Mouse (Mus musculus): Measurements from ENCODE around the gene Lrrc19. TPM values are rescaled to one million over a fixed set of nuclear protein-coding genes. Genes with fewer than 3 reads are reported as not detected.
"Not testable (repeated sequence)": the region's sequence is repeated elsewhere in the genome, so short reads cannot be mapped to it uniquely, and the experiment has no call there.

Lrrc19 gene
- polyA plus RNA-seq (2012; rRNA removed) = not detected in 2 replicates

- Histone ChIP-seq H3K4me3 (ENCODE audit: insufficient read depth, low read length) (no peak within 1 kb of the TSS), H3K4me1 (ENCODE audit: control insufficient read depth, insufficient read depth, low read length) (no peaks in the 10 kb centered on the region), H3K27ac (ENCODE audit: insufficient read depth, low read length) (no peak within 1 kb of the TSS)
- TF ChIP-seq POLR2A (IDR thresholded peaks at IDR 0.05; ENCODE audit: extremely low read depth, insufficient read depth, low read length) (no peak), CTCF (IDR thresholded peaks at IDR 0.05; ENCODE audit: extremely low read depth, insufficient read depth, low read length) (no peak)
Observed at GRCm38 (mm10) chr4:94649920-94650319, at the start of gene Lrrc19. Lrrc19 (minus strand) TSS chr4:94650144.

- no peak overlapping the region for H3K27ac ChIP-seq (ENCODE audit: insufficient read depth, low read length)
- H3K4me1 ChIP-seq (ENCODE audit: control insufficient read depth, insufficient read depth, low read length) = no peaks in the 10 kb centered on the region
- no peak overlapping the region for H3K4me3 ChIP-seq (ENCODE audit: insufficient read depth, low read length)
- TF ChIP-seq POLR2A (IDR thresholded peaks at IDR 0.05; ENCODE audit: extremely low read depth, insufficient read depth, low read length) (no peak), CTCF (IDR thresholded peaks at IDR 0.05; ENCODE audit: extremely low read depth, insufficient read depth, low read length) (no peak)
Observed at GRCm38 (mm10) chr4:94696368-94696767, 46.4 kb upstream of the Lrrc19 start.

GRCm38 (mm10) chr4:94692175-94692574 lies 42.2 kb upstream of the Lrrc19 start:
- Histone ChIP-seq H3K4me1 (ENCODE audit: control insufficient read depth, insufficient read depth, low read length) (no peaks in the 10 kb centered on the region), H3K4me3 (ENCODE audit: insufficient read depth, low read length) (no peak overlapping the region), H3K27ac (ENCODE audit: insufficient read depth, low read length) (no peak overlapping the region)
- TF ChIP-seq CTCF (IDR thresholded peaks at IDR 0.05; ENCODE audit: extremely low read depth, insufficient read depth, low read length) (no peak), POLR2A (IDR thresholded peaks at IDR 0.05; ENCODE audit: extremely low read depth, insufficient read depth, low read length) (no peak)

GRCm38 (mm10) chr4:94691078-94691477 lies 41.1 kb upstream of the Lrrc19 start:
- TF ChIP-seq CTCF (IDR thresholded peaks at IDR 0.05; ENCODE audit: extremely low read depth, insufficient read depth, low read length) = no peak
- TF ChIP-seq POLR2A (IDR thresholded peaks at IDR 0.05; ENCODE audit: extremely low read depth, insufficient read depth, low read length) = no peak

GRCm38 (mm10) chr4:94689804-94690203 lies 39.9 kb upstream of the Lrrc19 start:
- not testable (repeated sequence) for H3K4me3 ChIP-seq (ENCODE audit: insufficient read depth, low read length); H3K27ac ChIP-seq (ENCODE audit: insufficient read depth, low read length); H3K4me1 ChIP-seq (ENCODE audit: control insufficient read depth, insufficient read depth, low read length)

More at GRCm38 (mm10) chr4:94691078-94691477, 41.1 kb upstream of the Lrrc19 start:
- H3K4me3 ChIP-seq (ENCODE audit: insufficient read depth, low read length) = no peak overlapping the region
- H3K4me1 ChIP-seq (ENCODE audit: control insufficient read depth, insufficient read depth, low read length) = no peaks in the 10 kb centered on the region
- H3K27ac ChIP-seq (ENCODE audit: insufficient read depth, low read length) = no peak overlapping the region

- H3K27ac ChIP-seq (ENCODE audit: insufficient read depth, low read length) = no peak overlapping the region
- no peaks in the 10 kb centered on the region for H3K4me1 ChIP-seq (ENCODE audit: control insufficient read depth, insufficient read depth, low read length)
- TF ChIP-seq POLR2A (IDR thresholded peaks at IDR 0.05; ENCODE audit: extremely low read depth, insufficient read depth, low read length) (no peak), CTCF (IDR thresholded peaks at IDR 0.05; ENCODE audit: extremely low read depth, insufficient read depth, low read length) (no peak)
- no peak overlapping the region for H3K4me3 ChIP-seq (ENCODE audit: insufficient read depth, low read length)
Observed at GRCm38 (mm10) chr4:94683305-94683704, 33.4 kb upstream of the Lrrc19 start.

- TF ChIP-seq POLR2A (IDR thresholded peaks at IDR 0.05; ENCODE audit: extremely low read depth, insufficient read depth, low read length) (no peak), CTCF (IDR thresholded peaks at IDR 0.05; ENCODE audit: extremely low read depth, insufficient read depth, low read length) (no peak)
- H3K4me3 ChIP-seq (ENCODE audit: insufficient read depth, low read length) = no peak overlapping the region
- no peaks in the 10 kb centered on the region for H3K4me1 ChIP-seq (ENCODE audit: control insufficient read depth, insufficient read depth, low read length)
- no peak overlapping the region for H3K27ac ChIP-seq (ENCODE audit: insufficient read depth, low read length)
Observed at GRCm38 (mm10) chr4:94682029-94682428, 32.1 kb upstream of the Lrrc19 start.

GRCm38 (mm10) chr4:94681181-94681580 lies 31.2 kb upstream of the Lrrc19 start:
- no peak for TF ChIP-seq CTCF (IDR thresholded peaks at IDR 0.05; ENCODE audit: extremely low read depth, insufficient read depth, low read length)
- no peak for TF ChIP-seq POLR2A (IDR thresholded peaks at IDR 0.05; ENCODE audit: extremely low read depth, insufficient read depth, low read length)
- Histone ChIP-seq H3K27ac (ENCODE audit: insufficient read depth, low read length) (no peak overlapping the region), H3K4me3 (ENCODE audit: insufficient read depth, low read length) (no peak overlapping the region), H3K4me1 (ENCODE audit: control insufficient read depth, insufficient read depth, low read length) (no peaks in the 10 kb centered on the region)

- Histone ChIP-seq H3K4me3 (ENCODE audit: insufficient read depth, low read length) (no peak overlapping the region), H3K27ac (ENCODE audit: insufficient read depth, low read length) (no peak overlapping the region), H3K4me1 (ENCODE audit: control insufficient read depth, insufficient read depth, low read length) (no peaks in the 10 kb centered on the region)
- TF ChIP-seq CTCF (IDR thresholded peaks at IDR 0.05; ENCODE audit: extremely low read depth, insufficient read depth, low read length) (no peak), POLR2A (IDR thresholded peaks at IDR 0.05; ENCODE audit: extremely low read depth, insufficient read depth, low read length) (no peak)
Observed at GRCm38 (mm10) chr4:94680662-94681061, 30.7 kb upstream of the Lrrc19 start.

GRCm38 (mm10) chr4:94669718-94670117 lies 19.8 kb upstream of the Lrrc19 start:
- H3K27ac ChIP-seq (ENCODE audit: insufficient read depth, low read length) = no peak overlapping the region
- TF ChIP-seq CTCF (IDR thresholded peaks at IDR 0.05; ENCODE audit: extremely low read depth, insufficient read depth, low read length) (0 out of 2 replicates have a peak, but pooled peaks have one; percentile 9), POLR2A (IDR thresholded peaks at IDR 0.05; ENCODE audit: extremely low read depth, insufficient read depth, low read length) (no peak)
- no peak overlapping the region for H3K4me3 ChIP-seq (ENCODE audit: insufficient read depth, low read length)
- H3K4me1 ChIP-seq (ENCODE audit: control insufficient read depth, insufficient read depth, low read length) = no peaks in the 10 kb centered on the region

GRCm38 (mm10) chr4:94650426-94651175 lies 657 bp upstream of the Lrrc19 start:
- H3K27ac ChIP-seq (ENCODE audit: insufficient read depth, low read length); H3K4me3 ChIP-seq (ENCODE audit: insufficient read depth, low read length); H3K4me1 ChIP-seq (ENCODE audit: control insufficient read depth, insufficient read depth, low read length): not testable (repeated sequence)
